Mouse (Mus musculus): ENCODE data around the gene Atf6b.

- TF ChIP-seq CTCF (IDR thresholded peaks at IDR 0.05; ENCODE audit: low read depth) (no peak), EP300 (IDR thresholded peaks at IDR 0.05; ENCODE audit: low read depth) (no peak)
Observed at GRCm38 (mm10) chr17:34699575-34700408, 52.8 kb downstream of the Atf6b start.

Measured in liver, embryonic 14.5 days (tissue).